8 mouse cellular contexts compared by ENCODE assay signal in the genomic region with DNA sequence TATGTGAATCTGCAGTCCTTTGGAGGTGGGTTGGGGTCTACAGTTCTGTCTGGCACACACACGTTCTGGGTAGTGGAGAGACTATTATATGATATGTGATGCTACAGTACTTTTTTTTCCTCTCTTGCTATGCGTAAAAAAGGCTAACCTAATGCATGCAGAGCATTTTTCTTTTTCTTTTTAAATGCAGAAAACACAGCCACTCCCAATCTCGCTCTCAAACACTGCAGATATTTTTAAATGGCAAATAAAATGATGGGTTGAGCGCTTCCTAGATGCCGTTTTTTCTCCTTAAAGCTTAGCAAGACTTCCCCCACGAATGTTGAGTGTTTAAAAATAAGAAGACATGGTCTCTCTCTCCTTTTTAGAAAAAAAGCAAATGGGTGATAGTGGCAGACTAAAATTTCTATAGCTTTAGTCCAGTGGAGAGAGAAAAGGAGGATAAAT. TPM values are rescaled to one million over a fixed set of nuclear protein-coding genes. Genes with fewer than 3 reads are reported as not detected.
DNase-seq lines count a peak whose midpoint lies in the region; ATAC-seq and TF ChIP-seq lines count a peak whose summit lies in the region.

No protein-coding gene starts in this region.

- no peak for TF ChIP-seq POLR2A in MEL (IDR thresholded peaks at IDR 0.05; ENCODE audit: control insufficient read depth in 1 of 2, insufficient read depth in 1 of 2, low read depth in 1 of 2, low read length in 2 of 2, poor library complexity in 1 of 2)

- TF ChIP-seq RAD21 in MEL (IDR thresholded peaks at IDR 0.05; ENCODE audit: low read depth, low read length) = no peak

- H3K4me1 ChIP-seq in kidney, embryonic 15.5 days = peaks cover 42% of the 10 kb centered on the region
- H3K4me1 ChIP-seq in MEL (ENCODE audit: control insufficient read depth in 1 of 2, insufficient read depth in 2 of 2, low read length in 2 of 2) = peaks cover 0 to 5% of the 10 kb centered on the region in 2 experiments; a peak in 2 of 4 replicates
- peaks cover 11% of the 10 kb centered on the region; the same call in 1 of the 2 replicates for H3K4me1 ChIP-seq in forebrain, postnatal 0 days (ENCODE audit: insufficient read depth)

- H3K4me3 ChIP-seq in kidney, embryonic 15.5 days (replicated peaks) = peak overlapping the region; percentile 80
- H3K4me3 ChIP-seq in MEL (ENCODE audit: control insufficient read depth in 1 of 2, insufficient read depth in 1 of 2, low read depth in 2 of 2, low read length in 2 of 2) (peak overlapping the region; percentile 25 to 68), macrophage (ENCODE audit: inconsistent target) (peak overlapping the region; percentile 61)
- peak overlapping the region; percentile 94 for H3K4me3 ChIP-seq in forebrain, postnatal 0 days (ENCODE audit: low read depth, low read length)

- ATAC-seq in kidney, embryonic 15.5 days (replicated peaks; ENCODE audit: low FRiP score) = no peak
- ATAC-seq in forebrain, postnatal 0 days = no peak

- no peak for TF ChIP-seq EP300 in MEL (IDR thresholded peaks at IDR 0.05; ENCODE audit: low read depth in 1 of 2, low read length in 2 of 2)

- H3K27me3 ChIP-seq in kidney, embryonic 15.5 days = peaks cover 4% of the 10 kb centered on the region; the same call in 1 of the 2 replicates
- H3K27me3 ChIP-seq in MEL (ENCODE audit: control insufficient read depth in 1 of 2, insufficient read depth in 2 of 2, low read length in 2 of 2) = peaks cover 5 to 21% of the 10 kb centered on the region in 2 experiments
- no peaks in the 10 kb centered on the region for H3K27me3 ChIP-seq in forebrain, postnatal 0 days (ENCODE audit: insufficient read depth, low read length)

- peaks cover 5% of the 10 kb centered on the region; the same call in 1 of the 2 replicates for H3K79me2 ChIP-seq in MEL (ENCODE audit: control insufficient read depth, insufficient read depth, low read length, poor library complexity)
- H3K79me2 ChIP-seq in macrophage (ENCODE audit: inconsistent target) = peaks cover 27% of the 10 kb centered on the region

- H3K36me3 ChIP-seq in kidney, embryonic 15.5 days = no peaks in the 10 kb centered on the region
- H3K36me3 ChIP-seq in MEL (ENCODE audit: control insufficient read depth in 1 of 2, insufficient read depth in 2 of 2, low read length in 2 of 2) (peaks cover 0 to 8% of the 10 kb centered on the region in 2 experiments; a peak in 1 of 4 replicates), macrophage (ENCODE audit: inconsistent target) (no peaks in the 10 kb centered on the region)
- no peaks in the 10 kb centered on the region for H3K36me3 ChIP-seq in forebrain, postnatal 0 days (ENCODE audit: insufficient read depth)

- TF ChIP-seq CTCF in MEL (IDR thresholded peaks at IDR 0.05 in 2 of 3, conservative IDR thresholded peaks at IDR 0.05 in 1 of 3; ENCODE audit: control insufficient read depth in 1 of 3, insufficient read depth in 1 of 3, low read depth in 2 of 3, low read length in 3 of 3, poor library complexity in 1 of 3, severe bottlenecking in 1 of 3) = no peak
- TF ChIP-seq CTCF in forebrain, postnatal 0 days (IDR thresholded peaks at IDR 0.05; ENCODE audit: low read depth) = no peak

- WGBS in kidney, embryonic 15.5 days = 5% methylated on average over 6 of the region's 6 CpGs
- 4% methylated on average over 6 of the region's 6 CpGs for WGBS in forebrain, postnatal 0 days
- 1% methylated on average over 6 of the region's 6 CpGs for WGBS in macrophage (ENCODE audit: missing documents)

- no peaks in the 10 kb centered on the region for H3K9me3 ChIP-seq in kidney, embryonic 15.5 days (replicated peaks)
- H3K9me3 ChIP-seq in MEL (replicated peaks; ENCODE audit: insufficient read depth, low read length) = no peaks in the 10 kb centered on the region
- no peaks in the 10 kb centered on the region for H3K9me3 ChIP-seq in forebrain, postnatal 0 days (ENCODE audit: low read length)

- peak overlapping the region; percentile 77 for H3K4me2 ChIP-seq in kidney, embryonic 15.5 days
- H3K4me2 ChIP-seq in forebrain, postnatal 0 days (ENCODE audit: low read depth) = peak overlapping the region; percentile 97

- peak overlapping the region; percentile 93 for H3K27ac ChIP-seq in kidney, embryonic 15.5 days
- peak overlapping the region; percentile 26; the same call in 1 of the 2 replicates for H3K27ac ChIP-seq in MEL (ENCODE audit: control insufficient read depth, low read depth, low read length)
- H3K27ac ChIP-seq in forebrain, postnatal 0 days (ENCODE audit: low read depth, low read length) = peak overlapping the region; percentile 84
- H3K27ac ChIP-seq in macrophage = peak overlapping the region; percentile 83

- peak overlapping the region; percentile 72 for H3K9ac ChIP-seq in kidney, embryonic 15.5 days
- peak overlapping the region; percentile 38 for H3K9ac ChIP-seq in MEL (ENCODE audit: control insufficient read depth, low read depth, low read length, poor library complexity, severe bottlenecking)
- H3K9ac ChIP-seq in forebrain, postnatal 0 days = peak overlapping the region; percentile 58

- no peak for DNase-seq in kidney, postnatal 4 days
- no peak for DNase-seq in MEL (ENCODE audit: low read depth, low spot score)
- no peak for DNase-seq in forebrain, postnatal 0 days
- no peak for DNase-seq in adrenal gland, adult 8-10 months
- no peak for DNase-seq in cerebellum, adult 8-10 months
- no peak for DNase-seq in right cerebral cortex, postnatal 25 days

TF ChIP-seq in MEL, 35 proteins besides CTCF, POLR2A, EP300 and RAD21:
- TF ChIP-seq MXI1 (IDR thresholded peaks at IDR 0.05; ENCODE audit: low read depth, low read length) (no peak; the same call in none of the 2 replicates), MAFK (IDR thresholded peaks at IDR 0.05; ENCODE audit: borderline replicate concordance, low read depth, low read length) (no peak), ZNF384 (IDR thresholded peaks at IDR 0.05; ENCODE audit: low read depth, low read length) (peak; percentile 27; the same call in 1 of the 2 replicates), MAX (IDR thresholded peaks at IDR 0.05; ENCODE audit: low read length) (no peak), MAZ (IDR thresholded peaks at IDR 0.05; ENCODE audit: low read depth, low read length) (0 out of 2 replicates have a peak, but pooled peaks have one; percentile 7)
TF ChIP-seq in MEL: peak in this region for 2.

RNA-seq across cellular contexts. Expression of gene Add3, which starts 0.6 kb away (rescaled TPM):
- 80.1 and 85.6 TPM in 2 replicates for polyA plus RNA-seq in kidney, embryonic 15.5 days (2015; fragmentation: Nextera tagmentation; extraction: Ambion mirVana)
- total RNA-seq in MEL (2012; rRNA removed) = 14.0 and 33.0 TPM in 2 replicates
- polyA plus RNA-seq in MEL (2012; ENCODE audit: insufficient read depth in 1 of 2, insufficient read length in 2 of 2, low read depth in 1 of 2, low replicate concordance in 2 of 2, missing spikeins in 1 of 2) (10 to 100 TPM in 1 of 2 experiments, not detected in 1; 52.9 TPM), macrophage (2018) (5.3 to 11.1 TPM (median 7.4 TPM) in 3 replicates)
- 51.9 and 52.6 TPM in 2 replicates for total RNA-seq in forebrain, postnatal 0 days (2014; rRNA removed)
- 35.9 and 52.3 TPM in 2 replicates for polyA plus RNA-seq in forebrain, postnatal 0 days (2015; fragmentation: Nextera tagmentation; extraction: Ambion mirVana)
- total RNA-seq in macrophage (2018; cell fraction: chromatin; rRNA removed) = 10 to 100 TPM in 4 of 26 experiments, 1 to 10 TPM in 22; 1.8 to 13.4 (median 6.0) TPM
- total RNA-seq in macrophage (2018; cell fraction: cytosol; rRNA removed) = 10 to 100 TPM in 5 of 26 experiments, 1 to 10 TPM in 21; 3.8 to 10.9 (median 7.5) TPM
- 10 to 100 TPM in 3 of 26 experiments, 1 to 10 TPM in 23; 2.5 to 27.3 (median 6.4) TPM for total RNA-seq in macrophage (2018; cell fraction: nucleus; rRNA removed)
- total RNA-seq in adrenal gland, adult 8-10 months (2022) = 10 to 100 TPM; 36.0 to 42.1 (median 40.7) TPM

Comparison
In these comparisons a context has a peak if more than half of its experiments do, and no peak if none do; other contexts are left out.
1. H3K27ac ChIP-seq: peak in every context shown above with its lines; median percentile 93 in kidney, embryonic 15.5 days; 84 in forebrain, postnatal 0 days; 83 in macrophage; 26 in MEL.